Mouse (Mus musculus) intestine, postnatal 0 days (tissue): ENCODE results near the gene Gpam. TPM values are rescaled to one million over a fixed set of nuclear protein-coding genes. Genes with fewer than 3 reads are reported as not detected.

ENCODE experiments used
- ATAC-seq: fragments of 200-750 bp; cut with Nextera tagmentation; 2 replicates; pipeline ENCODE4 v1.8.0; 2017; ENCODE audit warnings: mild to moderate bottlenecking, moderate TSS enrichment, moderate library complexity
- H3K27ac ChIP-seq: fragments of 300-500 bp; sonication (generic); 2 replicates; pipeline ENCODE4 v1.5.1; 2014; ENCODE audit warnings: mild to moderate bottlenecking, low read depth, low read length, moderate library complexity
- H3K27me3 ChIP-seq: fragments of 300-500 bp; sonication (generic); replicated peaks from 2 replicates; pipeline ENCODE4 v1.6.1; 2014; ENCODE audit warnings: low read length, mixed read lengths; ENCODE audit not compliant: control insufficient read depth, insufficient read depth
- H3K36me3 ChIP-seq: fragments of 300-500 bp; sonication (generic); 2 replicates; pipeline ENCODE4 v1.6.1; 2014; ENCODE audit warnings: mild to moderate bottlenecking, moderate library complexity; ENCODE audit not compliant: control insufficient read depth, insufficient read depth
- H3K4me1 ChIP-seq: fragments of 300-500 bp; sonication (generic); replicated peaks from 2 replicates; pipeline ENCODE4 v1.6.1; 2014; ENCODE audit warnings: antibody characterized with exemption, low read length, mixed read lengths; ENCODE audit not compliant: control insufficient read depth, insufficient read depth
- H3K4me2 ChIP-seq: fragments of 300-500 bp; sonication (generic); replicated peaks from 2 replicates; pipeline ENCODE4 v1.6.1; 2014; ENCODE audit warnings: low read depth, mild to moderate bottlenecking, moderate library complexity
- H3K4me3 ChIP-seq: fragments of 300-500 bp; sonication (generic); 2 replicates; pipeline ENCODE4 v1.5.1; 2014; ENCODE audit warnings: low read depth, low read length
- H3K9ac ChIP-seq: fragments of 300-500 bp; sonication (generic); 2 replicates; pipeline ENCODE4 v1.6.1; 2014; ENCODE audit warnings: mild to moderate bottlenecking, low read depth, low read length
- H3K9me3 ChIP-seq: fragments of 300-500 bp; sonication (generic); 2 replicates; pipeline ENCODE4 v1.6.1; 2016; ENCODE audit warnings: mixed run types; ENCODE audit not compliant: control insufficient read depth
- CTCF ChIP-seq: sonication (generic); IDR thresholded peaks from 2 replicates; pipeline ENCODE4 v1.5.1; 2016; ENCODE audit warnings: low read depth, mild to moderate bottlenecking, control low read depth, antibody characterized with exemption, moderate library complexity
- WGBS: fragments of 180-500 bp; shearing (Covaris S2); extraction: QIAGEN DNeasy Blood & Tissue Kit; methylation state at CpG from one replicate; pipeline ENCODE4 v1.1.7; 2014; 5-methylcytosine and 5-hydroxymethylcytosine counted together
- polyA plus RNA-seq: library from polyadenylated mRNA; unstranded; fragments of >200 nt; fragmentation: Nextera tagmentation; extraction: Ambion mirVana; gene quantifications from 2 replicates; pipeline ENCODE4 v1.2.1, GENCODE M21; 2015

The Gpam gene
- polyA plus RNA-seq, 1 experiment from 2014 or later = 6.6 TPM

DNA sequence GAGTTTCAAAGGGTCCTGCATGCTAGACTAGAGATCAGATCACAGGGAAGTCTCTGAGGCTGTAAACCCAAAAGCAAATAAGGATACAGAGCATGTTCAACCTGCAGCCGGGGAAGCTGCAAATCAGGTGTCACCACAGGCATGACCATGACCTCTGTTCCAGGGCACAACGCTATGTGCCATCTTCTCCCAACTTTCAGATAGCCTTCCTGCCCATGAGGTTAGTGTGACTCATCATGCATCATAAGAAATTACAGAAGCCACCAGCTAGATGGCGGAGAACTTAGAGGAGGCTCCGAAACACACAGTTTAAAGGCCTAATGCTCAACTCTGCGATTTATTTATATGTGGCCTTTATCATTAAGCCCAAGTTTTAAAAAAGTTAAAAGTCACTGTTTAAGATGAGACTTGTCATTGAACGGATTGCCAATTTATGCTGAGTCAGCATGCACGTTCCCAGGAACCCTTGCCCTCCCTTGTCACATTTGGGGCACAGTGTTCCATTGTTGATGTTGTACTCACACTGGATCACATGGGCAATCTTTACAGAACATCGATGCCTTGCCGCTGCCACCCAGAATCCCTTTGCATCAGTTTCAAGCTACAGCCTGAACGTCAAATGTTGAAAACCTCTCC, 71.3 kb downstream of the Gpam start:
- no peak for ATAC-seq
- H3K27me3 ChIP-seq = no peaks in the 10 kb centered on the region
- 0 out of 2 replicates have a peak, but pooled peaks cover 4% of the 10 kb centered on the region for H3K9me3 ChIP-seq
- 83% methylated on average over 10 of the region's 10 CpGs for WGBS
- no peak overlapping the region for H3K27ac ChIP-seq
- no peaks in the 10 kb centered on the region for H3K4me1 ChIP-seq
- no peak overlapping the region for H3K4me2 ChIP-seq
- H3K9ac ChIP-seq = no peak overlapping the region
- H3K4me3 ChIP-seq = no peak overlapping the region
- H3K36me3 ChIP-seq = no peaks in the 10 kb centered on the region
- TF ChIP-seq CTCF = no peak

GRCm38 (mm10) chr19:55053163-55053562, 73.9 kb downstream of the Gpam start:
- H3K9me3 ChIP-seq = no peaks in the 10 kb centered on the region
- H3K36me3 ChIP-seq = no peaks in the 10 kb centered on the region
- no peak overlapping the region for H3K9ac ChIP-seq
- 66% methylated on average over 4 of the region's 4 CpGs for WGBS
- H3K4me1 ChIP-seq = no peaks in the 10 kb centered on the region
- no peak for TF ChIP-seq CTCF
- no peak overlapping the region for H3K4me3 ChIP-seq
- no peak overlapping the region for H3K4me2 ChIP-seq
- H3K27ac ChIP-seq = no peak overlapping the region
- H3K27me3 ChIP-seq = no peaks in the 10 kb centered on the region
- ATAC-seq = no peak

DNA sequence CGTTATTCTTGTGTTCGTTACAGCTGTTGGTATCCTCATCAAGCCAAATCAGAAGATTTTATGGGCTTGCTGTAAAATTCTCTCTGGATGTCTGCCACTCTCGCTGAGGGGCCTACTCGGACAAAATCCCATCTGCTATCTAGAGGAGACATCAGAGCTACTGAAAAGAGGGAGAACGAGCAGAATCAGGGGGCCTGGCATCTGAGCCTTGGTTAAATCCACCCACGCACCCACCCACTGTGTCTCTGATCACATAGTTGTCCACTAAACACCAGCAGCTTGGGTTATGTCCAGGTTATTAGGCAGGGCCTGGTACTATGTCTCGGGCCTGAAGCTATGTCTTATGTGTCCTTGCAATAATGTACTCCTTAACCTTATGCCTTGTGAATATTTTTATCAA, 89.6 kb downstream of the Gpam start:
- H3K27ac ChIP-seq = no peak overlapping the region
- H3K4me3 ChIP-seq = no peak overlapping the region
- no peak for ATAC-seq
- no peak for TF ChIP-seq CTCF
- no peak overlapping the region for H3K9ac ChIP-seq
- no peaks in the 10 kb centered on the region for H3K36me3 ChIP-seq
- WGBS = 73% methylated on average over 7 of the region's 7 CpGs
- H3K9me3 ChIP-seq = no peaks in the 10 kb centered on the region
- H3K4me1 ChIP-seq = no peaks in the 10 kb centered on the region
- no peak overlapping the region for H3K4me2 ChIP-seq
- H3K27me3 ChIP-seq = no peaks in the 10 kb centered on the region

DNA sequence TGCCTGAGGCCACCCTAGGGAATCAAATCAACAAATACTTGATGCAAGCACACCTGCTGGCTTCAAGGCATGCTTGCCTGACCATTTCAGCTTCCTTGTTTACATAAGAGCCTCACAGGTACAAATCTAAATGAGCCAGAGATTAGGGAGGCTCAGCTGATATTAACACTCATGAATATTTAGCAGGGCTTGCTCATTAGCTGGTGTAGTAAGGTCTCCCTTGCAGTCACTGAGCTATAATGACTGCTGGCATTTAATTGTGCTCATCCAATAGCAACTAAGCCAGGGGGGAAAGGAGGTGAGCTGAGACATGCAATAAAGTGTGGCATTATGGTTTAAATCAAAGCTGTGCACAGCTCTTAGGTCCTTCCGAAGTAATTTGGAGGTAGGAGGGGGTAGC, 108.2 kb downstream of the Gpam start:
- Histone ChIP-seq H3K36me3 (no peaks in the 10 kb centered on the region), H3K4me3 (no peak overlapping the region), H3K4me2 (no peak overlapping the region), H3K9ac (no peak overlapping the region), H3K4me1 (no peaks in the 10 kb centered on the region), H3K27me3 (no peaks in the 10 kb centered on the region), H3K9me3 (peaks cover 3% of the 10 kb centered on the region; the same call in 1 of the 2 replicates), H3K27ac (no peak overlapping the region)
- TF ChIP-seq CTCF = no peak
- WGBS = 60% methylated on average over 1 of the region's 1 CpGs
- no peak for ATAC-seq

Other genes with a start within 250 kb of the Gpam start
- not detected in 2 replicates for gene Tectb, start 53.5 kb upstream of the Gpam start, polyA plus RNA-seq
- 0.12 and 0.17 TPM in 2 replicates for gene Gucy2g, start 114.0 kb upstream of the Gpam start, polyA plus RNA-seq
- 1,862 and 1,917 TPM in 2 replicates for gene Acsl5, start 124.7 kb upstream of the Gpam start, polyA plus RNA-seq
- 39.8 and 44.7 TPM in 2 replicates for gene Zdhhc6, start 188.8 kb upstream of the Gpam start, polyA plus RNA-seq
- gene Vti1a, start 189.1 kb upstream of the Gpam start, polyA plus RNA-seq = 21.3 and 23.2 TPM in 2 replicates